Mouse (Mus musculus): ENCODE measurements around the gene Stag2. TPM values are rescaled to one million over a fixed set of nuclear protein-coding genes. Genes with fewer than 3 reads are reported as not detected.

Gene Stag2
- 19.9 and 23.0 TPM in 2 replicates for polyA plus RNA-seq (2012; rRNA removed)

- Histone ChIP-seq H3K27ac (ENCODE audit: control insufficient read depth, insufficient read depth, low read length) (peak within 1 kb of the TSS; percentile 100), H3K36me3 (ENCODE audit: control insufficient read depth, insufficient read depth, low read length) (no peaks in the 10 kb centered on the region), H3K4me3 (ENCODE audit: control insufficient read depth, insufficient read depth, low read length) (peak within 1 kb of the TSS; percentile 100), H3K27me3 (ENCODE audit: control insufficient read depth, insufficient read depth, low read length) (no peaks in the 10 kb centered on the region), H3K4me1 (replicated peaks; ENCODE audit: control insufficient read depth, insufficient read depth, low read length) (peaks cover 5% of the 10 kb centered on the region)
- peak; percentile 81 for DNase-seq
- TF ChIP-seq POLR2A (IDR thresholded peaks at IDR 0.05; ENCODE audit: control insufficient read depth, extremely low read depth, insufficient read depth, low read length, poor library complexity) (peak; percentile 85), CTCF (IDR thresholded peaks at IDR 0.05; ENCODE audit: borderline replicate concordance, control insufficient read depth, extremely low read depth, insufficient read depth, low read length, poor library complexity) (peak; percentile 90)
- 8% methylated on average over 27 of the region's 76 CpGs for WGBS
Observed at GRCm38 (mm10) chrX:42148788-42149556, at the start of gene Stag2. Stag2 (plus strand) TSS chrX:42149317.

- Histone ChIP-seq H3K36me3 (ENCODE audit: control insufficient read depth, insufficient read depth, low read length) (peaks cover 21% of the 10 kb centered on the region), H3K27ac (ENCODE audit: control insufficient read depth, insufficient read depth, low read length) (no peak overlapping the region), H3K4me3 (ENCODE audit: control insufficient read depth, insufficient read depth, low read length) (no peak overlapping the region), H3K4me1 (replicated peaks; ENCODE audit: control insufficient read depth, insufficient read depth, low read length) (no peaks in the 10 kb centered on the region), H3K27me3 (ENCODE audit: control insufficient read depth, insufficient read depth, low read length) (no peaks in the 10 kb centered on the region)
- TF ChIP-seq CTCF (IDR thresholded peaks at IDR 0.05; ENCODE audit: borderline replicate concordance, control insufficient read depth, extremely low read depth, insufficient read depth, low read length, poor library complexity), result no peak
- TF ChIP-seq POLR2A (IDR thresholded peaks at IDR 0.05; ENCODE audit: control insufficient read depth, extremely low read depth, insufficient read depth, low read length, poor library complexity), result no peak
- no peak for DNase-seq
- 96% methylated on average over 6 of the region's 6 CpGs for WGBS
Observed at GRCm38 (mm10) chrX:42107137-42107536, 42.0 kb upstream of the Stag2 start.

GRCm38 (mm10) chrX:42110585-42110984 is 38.5 kb upstream of the Stag2 start:
- no peak for TF ChIP-seq CTCF (IDR thresholded peaks at IDR 0.05; ENCODE audit: borderline replicate concordance, control insufficient read depth, extremely low read depth, insufficient read depth, low read length, poor library complexity)
- no peak for TF ChIP-seq POLR2A (IDR thresholded peaks at IDR 0.05; ENCODE audit: control insufficient read depth, extremely low read depth, insufficient read depth, low read length, poor library complexity)
- no peaks in the 10 kb centered on the region for H3K27me3 ChIP-seq (ENCODE audit: control insufficient read depth, insufficient read depth, low read length)
- peaks cover 2% of the 10 kb centered on the region; the same call in 1 of the 2 replicates for H3K4me1 ChIP-seq (replicated peaks; ENCODE audit: control insufficient read depth, insufficient read depth, low read length)
- H3K36me3 ChIP-seq (ENCODE audit: control insufficient read depth, insufficient read depth, low read length), result peaks cover 7% of the 10 kb centered on the region; the same call in 1 of the 2 replicates
- H3K27ac ChIP-seq (ENCODE audit: control insufficient read depth, insufficient read depth, low read length), result no peak overlapping the region
- DNase-seq, result no peak
- no peak overlapping the region for H3K4me3 ChIP-seq (ENCODE audit: control insufficient read depth, insufficient read depth, low read length)
- 87% methylated on average over 1 of the region's 1 CpGs for WGBS

GRCm38 (mm10) chrX:42119442-42120048 is 29.6 kb upstream of the Stag2 start:
- WGBS, result 94% methylated on average over 6 of the region's 6 CpGs
- TF ChIP-seq POLR2A (IDR thresholded peaks at IDR 0.05; ENCODE audit: control insufficient read depth, extremely low read depth, insufficient read depth, low read length, poor library complexity) (no peak), CTCF (IDR thresholded peaks at IDR 0.05; ENCODE audit: borderline replicate concordance, control insufficient read depth, extremely low read depth, insufficient read depth, low read length, poor library complexity) (no peak)
- no peaks in the 10 kb centered on the region for H3K36me3 ChIP-seq (ENCODE audit: control insufficient read depth, insufficient read depth, low read length)
- no peaks in the 10 kb centered on the region for H3K27me3 ChIP-seq (ENCODE audit: control insufficient read depth, insufficient read depth, low read length)
- DNase-seq, result no peak
- no peak overlapping the region for H3K4me3 ChIP-seq (ENCODE audit: control insufficient read depth, insufficient read depth, low read length)
- H3K4me1 ChIP-seq (replicated peaks; ENCODE audit: control insufficient read depth, insufficient read depth, low read length), result peaks cover 7% of the 10 kb centered on the region; the same call in 1 of the 2 replicates
- no peak overlapping the region for H3K27ac ChIP-seq (ENCODE audit: control insufficient read depth, insufficient read depth, low read length)

- 89% methylated on average over 5 of the region's 5 CpGs for WGBS
- Histone ChIP-seq H3K27ac (ENCODE audit: control insufficient read depth, insufficient read depth, low read length) (no peak overlapping the region), H3K4me3 (ENCODE audit: control insufficient read depth, insufficient read depth, low read length) (no peak overlapping the region), H3K4me1 (replicated peaks; ENCODE audit: control insufficient read depth, insufficient read depth, low read length) (no peaks in the 10 kb centered on the region; the same call in 1 of the 2 replicates), H3K27me3 (ENCODE audit: control insufficient read depth, insufficient read depth, low read length) (no peaks in the 10 kb centered on the region), H3K36me3 (ENCODE audit: control insufficient read depth, insufficient read depth, low read length) (no peaks in the 10 kb centered on the region)
- no peak for DNase-seq
- TF ChIP-seq POLR2A (IDR thresholded peaks at IDR 0.05; ENCODE audit: control insufficient read depth, extremely low read depth, insufficient read depth, low read length, poor library complexity) (no peak), CTCF (IDR thresholded peaks at IDR 0.05; ENCODE audit: borderline replicate concordance, control insufficient read depth, extremely low read depth, insufficient read depth, low read length, poor library complexity) (no peak)
Observed at GRCm38 (mm10) chrX:42124963-42125697, 24.0 kb upstream of the Stag2 start.

GRCm38 (mm10) chrX:42139882-42140281 is 9.2 kb upstream of the Stag2 start:
- Histone ChIP-seq H3K4me3 (ENCODE audit: control insufficient read depth, insufficient read depth, low read length) (no peak overlapping the region), H3K27ac (ENCODE audit: control insufficient read depth, insufficient read depth, low read length) (no peak overlapping the region), H3K27me3 (ENCODE audit: control insufficient read depth, insufficient read depth, low read length) (no peaks in the 10 kb centered on the region), H3K36me3 (ENCODE audit: control insufficient read depth, insufficient read depth, low read length) (no peaks in the 10 kb centered on the region), H3K4me1 (replicated peaks; ENCODE audit: control insufficient read depth, insufficient read depth, low read length) (no peaks in the 10 kb centered on the region)
- WGBS, result 82% methylated on average over 9 of the region's 9 CpGs
- no peak for DNase-seq
- TF ChIP-seq POLR2A (IDR thresholded peaks at IDR 0.05; ENCODE audit: control insufficient read depth, extremely low read depth, insufficient read depth, low read length, poor library complexity) (no peak), CTCF (IDR thresholded peaks at IDR 0.05; ENCODE audit: borderline replicate concordance, control insufficient read depth, extremely low read depth, insufficient read depth, low read length, poor library complexity) (no peak)

Measured in thymus, adult 2 months (tissue).